ENCODE assay signal across 10 mouse cellular contexts in genomic region chr4:125502861-125503260, GRCm38 (mm10). TPM values are rescaled to one million over a fixed set of nuclear protein-coding genes. Genes with fewer than 3 reads are reported as not detected.
DNase-seq lines count a peak whose midpoint lies in the region; ATAC-seq and TF ChIP-seq lines count a peak whose summit lies in the region.
"Had no signal": no experiment of that assay in that cellular context is flagged by ENCODE, and none has a peak within 500 bp of the region (broad histone marks: within the 10 kb centered on the region; RNA-seq: fewer than 3 reads in every experiment).

No protein-coding gene starts in this region.

- H3K36me3 ChIP-seq in liver, postnatal 0 days (replicated peaks; ENCODE audit: insufficient read depth, low read length), result no peaks in the 10 kb centered on the region
- H3K36me3 ChIP-seq in liver, embryonic 11.5 days (ENCODE audit: control insufficient read depth, insufficient read depth, low read length), result no peaks in the 10 kb centered on the region

- 48% methylated on average over 8 of the region's 8 CpGs for WGBS in liver, postnatal 0 days (ENCODE audit: insufficient replicate concordance)
- 52% methylated on average over 8 of the region's 8 CpGs for WGBS in liver, embryonic 11.5 days

- TF ChIP-seq EP300 in liver, postnatal 0 days (IDR thresholded peaks at IDR 0.05; ENCODE audit: low read depth), result no peak

- no peaks in the 10 kb centered on the region for H3K27me3 ChIP-seq in liver, postnatal 0 days (ENCODE audit: insufficient read depth, low read length)
- H3K27me3 ChIP-seq in liver, embryonic 11.5 days (replicated peaks; ENCODE audit: control insufficient read depth, insufficient read depth, low read length), result peaks cover 10% of the 10 kb centered on the region

- no peak overlapping the region for H3K27ac ChIP-seq in gastrocnemius, adult 2 months
- no peak overlapping the region for H3K27ac ChIP-seq in liver, postnatal 0 days (ENCODE audit: low read depth)
- H3K27ac ChIP-seq in liver, embryonic 11.5 days (ENCODE audit: low read depth, low read length), result no peak overlapping the region

- DNase-seq in gastrocnemius, postnatal 10 days, result peak; percentile 59
- no peak for DNase-seq in gastrocnemius, adult 2 months
- DNase-seq in liver, postnatal 0 days, result peak; percentile 34
- DNase-seq in liver, embryonic 11.5 days (ENCODE audit: low spot score), result no peak
- DNase-seq in adrenal gland, postnatal 14 days, result peak; percentile 74
- DNase-seq in ovary, postnatal 10 days (ENCODE audit: low spot score), result peak; percentile 27
- DNase-seq in left cerebral cortex, postnatal 25 days (ENCODE audit: low spot score in 2 of 2), result no peak
- no peak for DNase-seq in spleen, postnatal 14 days (ENCODE audit: low spot score in 2 of 2)
- DNase-seq: lung, postnatal 36 days had no signal

- no peak overlapping the region for H3K4me3 ChIP-seq in gastrocnemius, adult 2 months
- no peak overlapping the region for H3K4me3 ChIP-seq in liver, postnatal 0 days (ENCODE audit: low read depth, low read length)
- no peak overlapping the region for H3K4me3 ChIP-seq in liver, embryonic 11.5 days (ENCODE audit: low read depth, low read length)
- H3K4me3 ChIP-seq: erythroblast, embryonic 14.5 days had no signal

- H3K4me1 ChIP-seq in liver, postnatal 0 days (ENCODE audit: insufficient read depth), result no peaks in the 10 kb centered on the region
- no peaks in the 10 kb centered on the region for H3K4me1 ChIP-seq in liver, embryonic 11.5 days (replicated peaks; ENCODE audit: control insufficient read depth, insufficient read depth, low read length)

- H3K4me2 ChIP-seq in liver, postnatal 0 days (ENCODE audit: low read depth, low read length), result no peak overlapping the region
- H3K4me2 ChIP-seq in liver, embryonic 11.5 days, result no peak overlapping the region

- H3K9ac ChIP-seq in liver, postnatal 0 days (replicated peaks), result no peak overlapping the region
- H3K9ac ChIP-seq in liver, embryonic 11.5 days (ENCODE audit: low read depth, low read length), result no peak overlapping the region

- intact Hi-C loops in gastrocnemius, adult 2 months (cut with DNase I), result no loop called here
- intact Hi-C loops in left cerebral cortex, postnatal 25 days (cut with DNase I), result no loop called here

- no peak for TF ChIP-seq CTCF in gastrocnemius, adult 2 months (IDR thresholded peaks at IDR 0.05)
- no peak for TF ChIP-seq CTCF in liver, postnatal 0 days (IDR thresholded peaks at IDR 0.05; ENCODE audit: low read depth)

- H3K9me3 ChIP-seq in liver, postnatal 0 days (ENCODE audit: low read length), result no peaks in the 10 kb centered on the region
- H3K9me3 ChIP-seq in liver, embryonic 11.5 days (ENCODE audit: control insufficient read depth, low read length), result no peaks in the 10 kb centered on the region

- no peak for ATAC-seq in liver, postnatal 0 days
- ATAC-seq in liver, embryonic 11.5 days (replicated peaks; ENCODE audit: low FRiP score), result no peak

RNA-seq across cellular contexts. Expression of gene Grik3, which starts 12.4 kb away (rescaled TPM):
- total RNA-seq in gastrocnemius, postnatal 10 days (2021), result under 1 TPM; 0.18 to 0.21 TPM
- under 1 TPM; 0.05 to 0.08 TPM for total RNA-seq in gastrocnemius, adult 2 months (2021)
- 0.01 TPM in 1 of 2 replicates, not detected in the other for polyA plus RNA-seq in liver, postnatal 0 days (2015; fragmentation: Nextera tagmentation; extraction: Ambion mirVana)
- 0.01 and 0.06 TPM in 2 replicates for polyA plus RNA-seq in liver, embryonic 11.5 days (2014; fragmentation: Nextera tagmentation; extraction: Ambion mirVana)
- total RNA-seq in adrenal gland, postnatal 14 days (2021), result 0.30 and 0.64 TPM in 2 replicates
- total RNA-seq in left cerebral cortex, postnatal 25 days (2021), result 10 to 100 TPM; 43.1 to 43.4 TPM
- polyA plus RNA-seq: erythroblast, embryonic 14.5 days had no signal

Comparison
In these comparisons a context has a peak if more than half of its experiments do, and no peak if none do; other contexts are left out.
1. DNase-seq: peak in gastrocnemius, postnatal 10 days (single experiment), liver, postnatal 0 days (single experiment), adrenal gland, postnatal 14 days (single experiment) and ovary, postnatal 10 days (single experiment); none in gastrocnemius, adult 2 months (single experiment), liver, embryonic 11.5 days (single experiment), left cerebral cortex, postnatal 25 days (0 of 2) and spleen, postnatal 14 days (0 of 2).
2. RNA of gene Grik3, which starts 12.4 kb away (total RNA-seq): 43.1 to 43.4 TPM in left cerebral cortex, postnatal 25 days; 0.30 to 0.64 TPM in adrenal gland, postnatal 14 days, 0.18 to 0.21 TPM in gastrocnemius, postnatal 10 days and 0.05 to 0.08 TPM in gastrocnemius, adult 2 months; every median in the first group is over 10 times any median in the second.